Mouse (Mus musculus) lung, embryonic 14.5 days (tissue): ENCODE results near the gene Dglucy. TPM values are rescaled to one million over a fixed set of nuclear protein-coding genes. Genes with fewer than 3 reads are reported as not detected.

Experiments used
- ATAC-seq: fragments of 200-750 bp; cut with Nextera tagmentation; 2 replicates; pipeline ENCODE4 v1.8.0; 2017; ENCODE audit warnings: mild to moderate bottlenecking, moderate TSS enrichment, moderate library complexity; ENCODE audit not compliant: insufficient read depth
- DNase-seq: peaks from one replicate; pipeline ENCODE4 v3.0.0-alpha.2; 2015
- H3K27ac ChIP-seq: fragments of 300-500 bp; sonication (generic); 2 replicates; pipeline ENCODE4 v1.5.1; 2014; ENCODE audit warnings: low read depth, mild to moderate bottlenecking, moderate library complexity
- H3K27me3 ChIP-seq: fragments of 300-500 bp; sonication (generic); 2 replicates; pipeline ENCODE4 v1.6.1; 2014; ENCODE audit warnings: low read length, control low read depth; ENCODE audit not compliant: insufficient read depth
- H3K36me3 ChIP-seq: fragments of 300-500 bp; sonication (generic); 2 replicates; pipeline ENCODE4 v1.6.1; 2014; ENCODE audit warnings: control low read depth; ENCODE audit not compliant: insufficient read depth
- H3K4me1 ChIP-seq: fragments of 300-500 bp; sonication (generic); 2 replicates; pipeline ENCODE4 v1.6.1; 2014; ENCODE audit warnings: antibody characterized with exemption, control low read depth; ENCODE audit not compliant: insufficient read depth
- H3K4me2 ChIP-seq: fragments of 300-500 bp; sonication (generic); 2 replicates; pipeline ENCODE4 v1.6.1; 2014; ENCODE audit warnings: mild to moderate bottlenecking
- H3K4me3 ChIP-seq: fragments of 300-500 bp; sonication (generic); 2 replicates; pipeline ENCODE4 v1.5.1; 2014; ENCODE audit warnings: low read depth, low read length
- H3K9ac ChIP-seq: fragments of 300-500 bp; sonication (generic); 2 replicates; pipeline ENCODE4 v1.6.1; 2014
- H3K9me3 ChIP-seq: fragments of 300-500 bp; sonication (generic); 2 replicates; pipeline ENCODE4 v1.6.1; 2016; ENCODE audit warnings: low read depth, low read length, control low read depth
- CTCF ChIP-seq: IDR thresholded peaks from 2 replicates; pipeline ENCODE4 v1.5.1; 2016; ENCODE audit warnings: antibody characterized with exemption, low read depth
- WGBS: fragments of 180-500 bp; shearing (Covaris S2); extraction: QIAGEN DNeasy Blood & Tissue Kit; methylation state at CpG from one replicate; pipeline ENCODE4 v1.1.7; 2014; 5-methylcytosine and 5-hydroxymethylcytosine counted together
- polyA plus RNA-seq: library from polyadenylated mRNA; unstranded; fragments of >200 nt; fragmentation: Nextera tagmentation; extraction: Ambion mirVana; gene quantifications from 2 replicates; pipeline ENCODE4 v1.2.1, GENCODE M21; 2014

Gene Dglucy
- polyA plus RNA-seq, 1 experiment from 2014 or later = 3.8 TPM

DNA sequence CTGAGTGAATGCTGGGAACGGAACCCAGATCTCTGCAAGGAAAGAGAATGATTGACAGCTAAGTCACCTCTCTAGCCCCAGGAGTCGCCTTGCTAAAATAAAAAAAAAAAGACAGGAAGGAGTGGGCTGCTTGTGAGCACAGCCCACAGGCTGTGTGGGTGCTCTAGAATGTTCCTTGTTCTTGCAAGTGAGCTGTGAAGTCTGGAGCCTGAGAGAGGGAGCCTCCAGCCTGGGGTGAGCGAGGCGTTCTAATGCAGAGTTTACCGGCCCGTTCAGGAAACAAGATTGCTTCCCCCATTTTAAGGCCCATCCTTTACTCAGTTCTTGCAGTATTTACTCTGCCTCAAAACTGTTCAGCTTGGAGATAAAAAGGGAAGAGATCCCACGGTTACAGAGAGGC, 28.4 kb downstream of the Dglucy start:
- Histone ChIP-seq H3K9me3 (no peaks in the 10 kb centered on the region), H3K9ac (no peak overlapping the region), H3K4me1 (no peaks in the 10 kb centered on the region), H3K4me3 (no peak overlapping the region), H3K36me3 (no peaks in the 10 kb centered on the region), H3K27ac (no peak overlapping the region), H3K27me3 (no peaks in the 10 kb centered on the region), H3K4me2 (no peak overlapping the region)
- WGBS = 74% methylated on average over 7 of the region's 7 CpGs
- ATAC-seq (no peak), DNase-seq (no peak)
- no peak for TF ChIP-seq CTCF

DNA sequence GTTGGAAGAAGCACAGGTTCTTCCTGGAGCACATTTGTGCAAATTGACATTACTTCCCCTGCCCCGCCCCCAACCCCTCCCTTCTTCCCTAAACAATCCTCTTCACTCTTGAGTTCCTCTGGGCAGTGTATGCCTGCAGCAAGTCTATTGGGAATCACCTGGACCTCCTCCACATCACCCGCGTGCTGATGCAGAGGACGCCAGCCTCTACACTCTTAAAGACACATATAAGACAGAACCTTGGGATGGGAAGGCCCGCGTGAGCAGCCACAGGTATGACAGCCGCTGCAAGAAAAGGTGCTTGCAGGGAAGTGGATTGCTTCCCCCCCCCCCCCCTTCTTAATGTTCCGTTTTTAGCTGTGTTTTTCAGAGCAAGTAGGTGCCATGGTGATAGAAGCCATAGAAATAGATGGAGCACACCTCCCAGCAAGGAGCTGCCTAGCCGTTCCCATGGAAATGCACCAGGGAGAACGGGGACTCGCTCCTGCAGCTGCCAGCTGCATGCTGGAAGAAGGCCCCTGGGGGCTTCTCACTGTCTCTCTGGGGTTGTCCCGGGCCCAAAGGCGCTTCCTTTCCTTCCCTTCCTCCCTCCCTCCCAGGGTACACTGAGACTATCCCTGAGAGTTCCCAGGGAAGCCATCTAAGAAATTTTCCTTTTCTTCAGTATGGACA, 29.9 kb downstream of the Dglucy start:
- Histone ChIP-seq H3K27me3 (no peaks in the 10 kb centered on the region), H3K36me3 (no peaks in the 10 kb centered on the region), H3K4me1 (no peaks in the 10 kb centered on the region), H3K4me3 (no peak overlapping the region), H3K9me3 (no peaks in the 10 kb centered on the region), H3K9ac (no peak overlapping the region), H3K27ac (no peak overlapping the region), H3K4me2 (no peak overlapping the region)
- no peak for ATAC-seq
- no peak for TF ChIP-seq CTCF
- WGBS = 48% methylated on average over 13 of the region's 13 CpGs
- DNase-seq = no peak

DNA sequence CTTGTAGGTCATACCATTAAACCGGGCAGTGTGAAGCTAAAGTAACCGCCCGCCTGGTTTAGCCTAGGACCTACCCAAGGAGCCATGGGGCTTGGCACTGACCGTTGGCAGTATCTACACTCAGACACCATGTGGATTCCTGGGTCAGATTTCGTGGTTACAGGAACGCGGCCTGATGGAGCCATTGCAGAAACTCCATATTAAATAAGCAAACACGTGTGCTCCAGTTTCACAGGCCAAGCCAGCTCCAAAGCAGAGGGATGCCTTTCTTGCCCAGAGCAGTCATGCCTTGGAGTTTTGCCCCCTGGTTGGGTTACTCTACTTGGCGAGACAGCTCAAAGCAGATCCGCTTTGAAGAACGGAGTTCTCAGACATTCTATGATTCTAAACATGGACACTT, 31.7 kb downstream of the Dglucy start:
- DNase-seq (no peak), ATAC-seq (no peak)
- Histone ChIP-seq H3K4me2 (no peak overlapping the region), H3K36me3 (no peaks in the 10 kb centered on the region), H3K4me3 (no peak overlapping the region), H3K27ac (no peak overlapping the region), H3K9me3 (no peaks in the 10 kb centered on the region), H3K9ac (no peak overlapping the region), H3K4me1 (no peaks in the 10 kb centered on the region), H3K27me3 (no peaks in the 10 kb centered on the region)
- TF ChIP-seq CTCF = no peak
- WGBS = 85% methylated on average over 11 of the region's 11 CpGs

DNA sequence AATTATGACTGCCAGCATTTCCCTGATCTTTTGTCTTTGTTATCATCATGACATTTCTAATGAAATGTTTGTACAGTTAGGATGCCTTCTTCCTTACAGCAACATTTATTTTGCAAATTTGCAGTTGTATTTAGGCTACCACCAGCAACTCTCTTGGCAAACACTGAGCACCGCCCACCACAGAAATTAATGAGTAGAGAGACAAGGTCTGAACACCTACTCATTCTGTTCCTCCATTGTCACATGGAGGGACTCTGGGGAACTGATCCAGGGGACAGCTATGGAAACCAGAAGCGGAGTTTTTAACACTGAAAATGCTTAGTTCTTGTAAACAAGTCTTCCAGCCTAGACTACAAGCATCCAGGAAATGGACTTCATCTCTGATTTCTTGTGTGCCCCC, 35.0 kb downstream of the Dglucy start:
- TF ChIP-seq CTCF = no peak
- no peak for ATAC-seq
- no peak for DNase-seq
- Histone ChIP-seq H3K27me3 (no peaks in the 10 kb centered on the region), H3K4me2 (no peak overlapping the region), H3K4me3 (no peak overlapping the region), H3K4me1 (no peaks in the 10 kb centered on the region), H3K9ac (no peak overlapping the region), H3K9me3 (no peaks in the 10 kb centered on the region), H3K27ac (no peak overlapping the region), H3K36me3 (no peaks in the 10 kb centered on the region)
- WGBS = 85% methylated on average over 2 of the region's 2 CpGs

DNA sequence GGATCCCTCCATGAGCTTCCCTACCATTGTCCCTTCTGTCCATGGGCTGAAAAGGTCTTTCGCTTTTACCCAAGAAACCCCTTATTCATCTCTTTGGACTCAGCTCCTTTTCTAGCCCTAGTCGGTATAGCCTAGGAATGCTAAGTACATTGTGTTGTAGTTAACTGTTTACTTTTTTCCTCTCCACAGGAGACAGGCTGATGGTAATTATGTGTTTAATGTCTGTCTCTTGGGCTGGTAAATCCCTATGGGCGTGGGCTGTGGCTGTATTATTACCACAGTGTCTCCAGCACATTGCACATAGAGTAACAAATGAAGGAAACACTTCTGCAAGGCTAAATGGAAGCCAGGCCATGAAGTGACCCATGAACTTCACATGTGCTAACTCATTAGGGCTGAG, 35.8 kb downstream of the Dglucy start:
- WGBS = 81% methylated on average over 3 of the region's 3 CpGs
- no peaks in the 10 kb centered on the region for H3K4me1 ChIP-seq
- no peak overlapping the region for H3K4me3 ChIP-seq
- H3K9me3 ChIP-seq = no peaks in the 10 kb centered on the region
- H3K9ac ChIP-seq = no peak overlapping the region
- H3K27ac ChIP-seq = no peak overlapping the region
- no peak overlapping the region for H3K4me2 ChIP-seq
- no peaks in the 10 kb centered on the region for H3K27me3 ChIP-seq
- H3K36me3 ChIP-seq = no peaks in the 10 kb centered on the region
- ATAC-seq (no peak), DNase-seq (no peak)
- TF ChIP-seq CTCF = no peak

DNA sequence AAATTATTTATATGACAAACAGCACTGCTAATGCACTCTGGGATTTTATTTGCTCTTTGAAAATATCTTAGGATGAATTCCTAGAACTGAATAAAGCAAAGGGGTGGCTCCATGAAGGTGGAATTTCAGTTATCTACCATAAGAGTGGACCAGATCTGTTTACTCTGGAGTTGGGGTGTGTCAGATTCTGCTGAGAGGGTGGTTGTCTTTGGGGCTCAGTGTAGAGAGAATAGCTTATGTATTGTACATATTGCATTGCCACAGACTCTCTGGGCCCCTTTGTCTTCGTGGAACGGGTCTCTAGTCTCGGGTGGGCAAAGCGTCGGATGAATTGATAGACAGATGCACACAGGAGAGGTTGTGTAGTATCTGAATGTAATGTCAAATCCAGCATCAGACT, 38.0 kb downstream of the Dglucy start:
- no peak overlapping the region for H3K4me3 ChIP-seq
- no peak for TF ChIP-seq CTCF
- H3K9ac ChIP-seq = no peak overlapping the region
- no peaks in the 10 kb centered on the region for H3K27me3 ChIP-seq
- H3K4me2 ChIP-seq = no peak overlapping the region
- WGBS = 78% methylated on average over 5 of the region's 5 CpGs
- no peak overlapping the region for H3K27ac ChIP-seq
- H3K4me1 ChIP-seq = no peaks in the 10 kb centered on the region
- DNase-seq (no peak), ATAC-seq (no peak)
- no peaks in the 10 kb centered on the region for H3K36me3 ChIP-seq
- H3K9me3 ChIP-seq = no peaks in the 10 kb centered on the region

DNA sequence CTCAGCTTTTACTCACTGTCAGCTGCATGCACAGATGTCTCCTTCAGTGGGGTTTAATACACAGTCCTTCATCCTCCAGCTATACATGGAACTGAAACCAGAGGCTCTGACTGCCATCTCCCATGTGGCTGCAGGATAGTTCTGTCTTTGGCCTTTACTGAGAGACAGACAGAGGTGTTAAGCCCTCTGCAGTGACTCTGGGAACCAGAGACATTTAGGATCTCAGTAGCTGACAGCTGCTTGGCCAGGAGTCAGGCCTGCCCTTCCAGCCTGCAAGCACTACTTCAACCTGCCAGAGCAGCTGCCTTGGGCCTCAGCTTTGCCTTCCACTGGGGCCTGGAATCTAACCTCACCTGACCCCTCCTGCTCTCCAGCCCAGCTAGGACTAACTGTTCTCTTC, 41.1 kb downstream of the Dglucy start:
- Histone ChIP-seq H3K4me2 (no peak overlapping the region), H3K4me3 (no peak overlapping the region), H3K9ac (no peak overlapping the region), H3K27ac (no peak overlapping the region), H3K9me3 (no peaks in the 10 kb centered on the region), H3K4me1 (no peaks in the 10 kb centered on the region), H3K27me3 (no peaks in the 10 kb centered on the region), H3K36me3 (no peaks in the 10 kb centered on the region)
- no peak for DNase-seq
- ATAC-seq = no peak
- no peak for TF ChIP-seq CTCF

DNA sequence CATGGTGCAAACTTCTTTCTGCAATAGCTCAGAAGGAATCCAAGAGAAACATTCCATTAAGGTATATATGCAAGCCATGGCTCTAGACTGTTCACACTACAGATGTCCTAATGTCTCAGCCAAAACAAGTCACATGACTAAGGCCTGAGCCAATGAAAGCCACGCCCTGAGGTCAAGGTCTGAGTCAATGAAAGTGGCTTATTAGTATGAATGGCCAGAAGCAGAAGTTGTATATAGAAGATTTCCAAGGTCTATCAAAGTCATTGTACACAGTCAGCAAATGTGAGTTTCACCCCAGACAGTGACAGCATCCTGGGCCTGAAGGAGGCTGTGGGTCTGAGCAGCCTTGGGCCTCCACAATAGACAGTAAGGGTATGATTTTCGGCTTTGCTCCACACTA, 52.2 kb downstream of the Dglucy start:
- no peaks in the 10 kb centered on the region for H3K4me1 ChIP-seq
- ATAC-seq = no peak
- H3K9ac ChIP-seq = no peak overlapping the region
- H3K27ac ChIP-seq = no peak overlapping the region
- no peaks in the 10 kb centered on the region for H3K9me3 ChIP-seq
- H3K36me3 ChIP-seq = no peaks in the 10 kb centered on the region
- no peaks in the 10 kb centered on the region for H3K27me3 ChIP-seq
- no peak for DNase-seq
- no peak for TF ChIP-seq CTCF
- H3K4me3 ChIP-seq = no peak overlapping the region
- H3K4me2 ChIP-seq = no peak overlapping the region
- WGBS = 79% methylated on average over 2 of the region's 2 CpGs
